Mouse (Mus musculus) thymus, adult 2 months (tissue): ENCODE results near the gene Piga. TPM values are rescaled to one million over a fixed set of nuclear protein-coding genes. Genes with fewer than 3 reads are reported as not detected.

Experiments used
- DNase-seq: peaks from one replicate; pipeline ENCODE4 v3.0.0; 2021
- H3K27ac ChIP-seq: fragments of 200-500 bp; 2 replicates; pipeline ENCODE4 v1.5.1; 2012; ENCODE audit warnings: low read length, control low read depth; ENCODE audit not compliant: control insufficient read depth, insufficient read depth
- H3K27me3 ChIP-seq: fragments of 200-500 bp; 2 replicates; pipeline ENCODE4 v1.6.1; 2012; ENCODE audit warnings: mild to moderate bottlenecking, low read length, moderate library complexity, mixed read lengths; ENCODE audit not compliant: control insufficient read depth, insufficient read depth
- H3K36me3 ChIP-seq: fragments of 200-500 bp; 2 replicates; pipeline ENCODE4 v1.6.1; 2012; ENCODE audit warnings: mild to moderate bottlenecking, low read length, moderate library complexity; ENCODE audit not compliant: control insufficient read depth, insufficient read depth
- H3K4me1 ChIP-seq: fragments of 200-500 bp; replicated peaks from 2 replicates; pipeline ENCODE4 v1.6.1; 2012; ENCODE audit warnings: low read length; ENCODE audit not compliant: control insufficient read depth, insufficient read depth
- H3K4me3 ChIP-seq: fragments of 200-500 bp; 2 replicates; pipeline ENCODE4 v1.5.1; 2012; ENCODE audit warnings: mild to moderate bottlenecking, low read length, control low read depth, moderate library complexity; ENCODE audit not compliant: control insufficient read depth, insufficient read depth
- CTCF ChIP-seq: fragments of 200-500 bp; IDR thresholded peaks from 2 replicates; pipeline ENCODE4 v1.5.1; 2012; ENCODE audit warnings: mild to moderate bottlenecking, control low read depth, low read length, moderate library complexity, borderline replicate concordance; ENCODE audit not compliant: control insufficient read depth, poor library complexity, insufficient read depth; ENCODE audit errors: extremely low read depth
- POLR2A ChIP-seq: fragments of 200-500 bp; IDR thresholded peaks from 2 replicates; pipeline ENCODE4 v1.6.1; 2012; ENCODE audit warnings: mild to moderate bottlenecking, low read length, control low read depth, moderate library complexity; ENCODE audit not compliant: control insufficient read depth, poor library complexity, insufficient read depth; ENCODE audit errors: extremely low read depth
- WGBS: fragments of 180-500 bp; shearing (Covaris S2); methylation state at CpG from one replicate; pipeline ENCODE4 v1.1.7; 2018; 5-methylcytosine and 5-hydroxymethylcytosine counted together
- polyA plus RNA-seq: library from polyadenylated mRNA; depleted of rRNA; stranded (reverse); fragments of >200 nt; gene quantifications from 2 replicates; pipeline ENCODE4 v1.2.3, GENCODE M21; 2012; rRNA removed

Gene Piga
- polyA plus RNA-seq, 1 experiment = 7.4 TPM

GRCm38 (mm10) chrX:164445601-164446000 lies 26.0 kb downstream of the Piga start:
- no peaks in the 10 kb centered on the region for H3K4me1 ChIP-seq
- no peak for DNase-seq
- no peaks in the 10 kb centered on the region for H3K36me3 ChIP-seq
- H3K27me3 ChIP-seq = no peaks in the 10 kb centered on the region
- H3K4me3 ChIP-seq = no peak overlapping the region
- 97% methylated on average over 12 of the region's 12 CpGs for WGBS
- TF ChIP-seq CTCF = no peak
- no peak for TF ChIP-seq POLR2A
- H3K27ac ChIP-seq = no peak overlapping the region

GRCm38 (mm10) chrX:164446106-164446551 lies 26.5 kb downstream of the Piga start:
- WGBS = 96% methylated on average over 10 of the region's 10 CpGs
- TF ChIP-seq CTCF = no peak
- no peak for TF ChIP-seq POLR2A
- Histone ChIP-seq H3K27me3 (no peaks in the 10 kb centered on the region), H3K4me3 (no peak overlapping the region), H3K4me1 (no peaks in the 10 kb centered on the region), H3K36me3 (no peaks in the 10 kb centered on the region), H3K27ac (no peak overlapping the region)
- DNase-seq = peak; percentile 15

- H3K4me3 ChIP-seq = no peak overlapping the region
- DNase-seq = no peak
- WGBS = 93% methylated on average over 9 of the region's 9 CpGs
These were observed 27.5 kb downstream of the Piga start for GRCm38 (mm10) chrX:164446835-164447681.

GRCm38 (mm10) chrX:164447682-164448071 lies 28.1 kb downstream of the Piga start:
- 91% methylated on average over 2 of the region's 2 CpGs for WGBS
- Histone ChIP-seq H3K27ac (no peak overlapping the region), H3K27me3 (no peaks in the 10 kb centered on the region), H3K36me3 (no peaks in the 10 kb centered on the region), H3K4me1 (no peaks in the 10 kb centered on the region), H3K4me3 (no peak overlapping the region)
- no peak for TF ChIP-seq CTCF
- TF ChIP-seq POLR2A = no peak
- no peak for DNase-seq

More at GRCm38 (mm10) chrX:164446835-164447681, 27.5 kb downstream of the Piga start:
- Histone ChIP-seq H3K27ac (no peak overlapping the region), H3K36me3 (no peaks in the 10 kb centered on the region), H3K27me3 (no peaks in the 10 kb centered on the region), H3K4me1 (no peaks in the 10 kb centered on the region)
- TF ChIP-seq POLR2A (no peak), CTCF (no peak)

GRCm38 (mm10) chrX:164449201-164449600 lies 29.6 kb downstream of the Piga start:
- no peaks in the 10 kb centered on the region for H3K36me3 ChIP-seq
- 6% methylated on average over 3 of the region's 3 CpGs for WGBS
- no peaks in the 10 kb centered on the region for H3K27me3 ChIP-seq
- no peak overlapping the region for H3K27ac ChIP-seq
- DNase-seq = peak; percentile 7
- TF ChIP-seq CTCF = no peak
- TF ChIP-seq POLR2A = no peak
- no peaks in the 10 kb centered on the region for H3K4me1 ChIP-seq
- H3K4me3 ChIP-seq = no peak overlapping the region

GRCm38 (mm10) chrX:164459205-164459878 lies 39.8 kb downstream of the Piga start:
- H3K4me1 ChIP-seq = no peaks in the 10 kb centered on the region
- H3K36me3 ChIP-seq = no peaks in the 10 kb centered on the region
- no peak overlapping the region for H3K27ac ChIP-seq
- H3K4me3 ChIP-seq = no peak overlapping the region
- WGBS = 78% methylated on average over 6 of the region's 6 CpGs
- no peaks in the 10 kb centered on the region for H3K27me3 ChIP-seq
- no peak for DNase-seq
- TF ChIP-seq POLR2A = no peak
- no peak for TF ChIP-seq CTCF

Other genes with a start within 250 kb of the Piga start
- 0.31 and 0.50 TPM in 2 replicates for gene Bmx, start 161.6 kb upstream of the Piga start, polyA plus RNA-seq
- gene Pir, start 150.4 kb upstream of the Piga start, polyA plus RNA-seq = 0.57 and 0.75 TPM in 2 replicates
- gene Vegfd, start 46.4 kb upstream of the Piga start, polyA plus RNA-seq = 0.36 and 0.49 TPM in 2 replicates
- gene Asb11, start 17.2 kb downstream of the Piga start, polyA plus RNA-seq = 0.59 and 3.9 TPM in 2 replicates
- gene Asb9, start 86.5 kb downstream of the Piga start, polyA plus RNA-seq = not detected in 2 replicates